8 mouse cellular contexts compared by ENCODE assay signal in genomic region chr9:65786885-65787787, GRCm38 (mm10). TPM values are rescaled to one million over a fixed set of nuclear protein-coding genes. Genes with fewer than 3 reads are reported as not detected.
DNase-seq lines count a peak whose midpoint lies in the region; ATAC-seq and TF ChIP-seq lines count a peak whose summit lies in the region.

No protein-coding gene starts in this region.

- WGBS in kidney, adult 2 months = 27% methylated on average over 8 of the region's 8 CpGs
- 42% methylated on average over 8 of the region's 8 CpGs for WGBS in stomach, embryonic 16.5 days

- no peaks in the 10 kb centered on the region for H3K9me3 ChIP-seq in stomach, embryonic 16.5 days (replicated peaks; ENCODE audit: control insufficient read depth, low read length)

- no peaks in the 10 kb centered on the region for H3K27me3 ChIP-seq in kidney, adult 2 months (replicated peaks; ENCODE audit: control insufficient read depth, insufficient read depth, low read length)
- H3K27me3 ChIP-seq in stomach, embryonic 16.5 days (ENCODE audit: control insufficient read depth, insufficient read depth, low read length) = no peaks in the 10 kb centered on the region

- H3K4me2 ChIP-seq in stomach, embryonic 16.5 days (ENCODE audit: low read depth, low read length) = no peak overlapping the region

- no peak for TF ChIP-seq CTCF in kidney, adult 2 months (conservative IDR thresholded peaks at IDR 0.05; ENCODE audit: insufficient read depth, insufficient read length, low read depth, low read length)

- peaks cover 25% of the 10 kb centered on the region for H3K4me1 ChIP-seq in kidney, adult 2 months (ENCODE audit: control insufficient read depth, insufficient read depth, low read length)
- H3K4me1 ChIP-seq in stomach, embryonic 16.5 days (ENCODE audit: control insufficient read depth, insufficient read depth, low read length) = peaks cover 29% of the 10 kb centered on the region

- H3K9ac ChIP-seq in stomach, embryonic 16.5 days (ENCODE audit: low read length) = peak overlapping the region; percentile 42; the same call in 1 of the 2 replicates

- no peak overlapping the region for H3K27ac ChIP-seq in kidney, adult 2 months (ENCODE audit: insufficient read depth, low read depth, low read length)
- H3K27ac ChIP-seq in stomach, embryonic 16.5 days (ENCODE audit: low read length) = peak overlapping the region; percentile 46

- no peak overlapping the region for H3K4me3 ChIP-seq in kidney, adult 2 months (ENCODE audit: insufficient read depth, low read depth, low read length)
- no peak overlapping the region for H3K4me3 ChIP-seq in stomach, embryonic 16.5 days (replicated peaks; ENCODE audit: low read length)

- peak; percentile 69; the same call in 1 of the 2 replicates for ATAC-seq in stomach, embryonic 16.5 days (ENCODE audit: insufficient read depth, low FRiP score)

- no peaks in the 10 kb centered on the region for H3K36me3 ChIP-seq in kidney, adult 2 months (ENCODE audit: control insufficient read depth, insufficient read depth, low read length)
- no peaks in the 10 kb centered on the region for H3K36me3 ChIP-seq in stomach, embryonic 16.5 days (ENCODE audit: control insufficient read depth, insufficient read depth, low read length)

- DNase-seq in embryo, embryonic 10 days (ENCODE audit: low spot score) = peak; percentile 48
- no peak for DNase-seq in embryo, embryonic 9.5 days (ENCODE audit: extremely low spot score)
- DNase-seq in c-Kit-positive CD71-positive TER-119-negative erythroid progenitor cells, embryonic 14.5 days (ENCODE audit: low read depth) = peak; percentile 53
- DNase-seq in heart, adult 8-10 months (ENCODE audit: low spot score) = peak; percentile 55
- peak; percentile 86 for DNase-seq in kidney, adult 2 months
- peak; percentile 43 for DNase-seq in lung, postnatal 25 days (ENCODE audit: low spot score)
- no peak for DNase-seq in layer of hippocampus, postnatal 10 days (ENCODE audit: low spot score in 2 of 2)

- no peak for TF ChIP-seq POLR2A in kidney, adult 2 months (IDR thresholded peaks at IDR 0.05; ENCODE audit: low read depth, low read length)

RNA-seq across cellular contexts. Expression of gene Zfp609, which starts 40.2 kb away (rescaled TPM):
- 10 to 100 TPM; 21.6 to 25.1 (median 22.2) TPM for total RNA-seq in heart, adult 8-10 months (2022)
- 8.3 and 9.4 TPM in 2 replicates for polyA plus RNA-seq in kidney, adult 2 months (2012; rRNA removed)
- 3.8 and 5.0 TPM in 2 replicates for polyA plus RNA-seq in stomach, embryonic 16.5 days (2015; fragmentation: Nextera tagmentation; extraction: Ambion mirVana)
- total RNA-seq in layer of hippocampus, postnatal 10 days (2021) = 10 to 100 TPM; 49.1 to 51.0 TPM

Comparison
In these comparisons a context has a peak if more than half of its experiments do, and no peak if none do; other contexts are left out.
1. DNase-seq: peak in embryo, embryonic 10 days (single experiment), c-Kit-positive CD71-positive TER-119-negative erythroid progenitor cells, embryonic 14.5 days (single experiment), heart, adult 8-10 months (single experiment), kidney, adult 2 months (single experiment) and lung, postnatal 25 days (single experiment); none in embryo, embryonic 9.5 days (single experiment) and layer of hippocampus, postnatal 10 days (0 of 2).